Mouse (Mus musculus): Measurements from ENCODE around the gene Nfs1.

GRCm38 (mm10) chr2:156073725-156074124 is 70.3 kb downstream of the Nfs1 start:
- no peak for TF ChIP-seq POLR2A (IDR thresholded peaks at IDR 0.05; ENCODE audit: insufficient read length, low read depth)
- TF ChIP-seq E2F4 (IDR thresholded peaks at IDR 0.05; ENCODE audit: insufficient read depth), result no peak
